Mouse (Mus musculus): ENCODE data around the gene Rpl24. TPM values are rescaled to one million over a fixed set of nuclear protein-coding genes. Genes with fewer than 3 reads are reported as not detected.

Rpl24 gene
- 325 TPM for polyA plus RNA-seq (2015; fragmentation: Illumina TruSeq; extraction: RNeasy Lipid Tissue Mini Kit (QIAGEN cat#74804); ENCODE audit: insufficient read depth, low read depth, low replicate concordance)

GRCm38 (mm10) chr16:55966212-55966871 lies at the start of gene Rpl24:
Gene Rpl24 (plus strand): TSS chr16:55966275.

GRCm38 (mm10) chr16:55934453-55935037 lies 31.5 kb upstream of the Rpl24 start, which contains the start of gene Cep97:
Gene Cep97 (minus strand): TSS chr16:55934855.

GRCm38 (mm10) chr16:55973431-55974255 lies 7.6 kb downstream of the Rpl24 start, which contains the start of gene Zbtb11:
Gene Zbtb11 (plus strand): TSS chr16:55973883.

Other genes with a start within 250 kb of the Rpl24 start
- 9.3 TPM for gene Nfkbiz, start 127.4 kb upstream of the Rpl24 start, polyA plus RNA-seq (2015; fragmentation: Illumina TruSeq; extraction: RNeasy Lipid Tissue Mini Kit (QIAGEN cat#74804); ENCODE audit: insufficient read depth, low read depth, low replicate concordance)
- gene Nxpe3, start 71.0 kb upstream of the Rpl24 start, polyA plus RNA-seq (2015; fragmentation: Illumina TruSeq; extraction: RNeasy Lipid Tissue Mini Kit (QIAGEN cat#74804); ENCODE audit: insufficient read depth, low read depth, low replicate concordance), result 0.41 TPM
- gene Cep97, start 31.4 kb upstream of the Rpl24 start, polyA plus RNA-seq (2015; fragmentation: Illumina TruSeq; extraction: RNeasy Lipid Tissue Mini Kit (QIAGEN cat#74804); ENCODE audit: insufficient read depth, low read depth, low replicate concordance), result 1.7 TPM
- 5.0 TPM for gene Zbtb11, start 7.6 kb downstream of the Rpl24 start, polyA plus RNA-seq (2015; fragmentation: Illumina TruSeq; extraction: RNeasy Lipid Tissue Mini Kit (QIAGEN cat#74804); ENCODE audit: insufficient read depth, low read depth, low replicate concordance)
- gene Pcnp, start 63.5 kb downstream of the Rpl24 start, polyA plus RNA-seq (2015; fragmentation: Illumina TruSeq; extraction: RNeasy Lipid Tissue Mini Kit (QIAGEN cat#74804); ENCODE audit: insufficient read depth, low read depth, low replicate concordance), result 29.1 TPM
- gene Trmt10c, start 71.5 kb downstream of the Rpl24 start, polyA plus RNA-seq (2015; fragmentation: Illumina TruSeq; extraction: RNeasy Lipid Tissue Mini Kit (QIAGEN cat#74804); ENCODE audit: insufficient read depth, low read depth, low replicate concordance), result 1.9 TPM
- gene Senp7, start 82.1 kb downstream of the Rpl24 start, polyA plus RNA-seq (2015; fragmentation: Illumina TruSeq; extraction: RNeasy Lipid Tissue Mini Kit (QIAGEN cat#74804); ENCODE audit: insufficient read depth, low read depth, low replicate concordance), result 6.4 TPM
- gene Impg2, start 238.0 kb downstream of the Rpl24 start, polyA plus RNA-seq (2015; fragmentation: Illumina TruSeq; extraction: RNeasy Lipid Tissue Mini Kit (QIAGEN cat#74804); ENCODE audit: insufficient read depth, low read depth, low replicate concordance), result not detected

All from pancreas, adult 10 weeks (tissue).